Mouse (Mus musculus): ENCODE results near the gene Grpel1.

Gene Grpel1

DNA sequence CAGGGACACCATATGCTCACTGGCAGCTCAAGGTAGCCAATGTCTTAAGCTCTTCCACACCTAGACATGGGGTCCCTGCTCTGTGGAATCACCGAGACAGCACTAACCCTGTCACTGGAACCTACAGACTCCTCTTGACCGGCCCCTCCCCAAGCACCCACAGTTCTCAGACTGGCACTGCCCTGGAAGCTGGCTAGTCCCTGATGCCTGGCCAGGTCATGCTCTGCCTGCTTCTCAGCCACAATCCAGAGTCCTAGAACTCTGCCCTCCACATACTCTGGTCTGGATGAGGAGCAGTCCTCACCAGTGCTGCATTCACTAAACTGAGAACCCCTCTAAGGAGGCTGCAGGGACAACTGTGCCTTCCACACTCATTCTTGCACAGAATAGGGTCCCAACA, 46.2 kb downstream of the Grpel1 start:
- no peak for DNase-seq (ENCODE audit: low read depth, low spot score)

DNA sequence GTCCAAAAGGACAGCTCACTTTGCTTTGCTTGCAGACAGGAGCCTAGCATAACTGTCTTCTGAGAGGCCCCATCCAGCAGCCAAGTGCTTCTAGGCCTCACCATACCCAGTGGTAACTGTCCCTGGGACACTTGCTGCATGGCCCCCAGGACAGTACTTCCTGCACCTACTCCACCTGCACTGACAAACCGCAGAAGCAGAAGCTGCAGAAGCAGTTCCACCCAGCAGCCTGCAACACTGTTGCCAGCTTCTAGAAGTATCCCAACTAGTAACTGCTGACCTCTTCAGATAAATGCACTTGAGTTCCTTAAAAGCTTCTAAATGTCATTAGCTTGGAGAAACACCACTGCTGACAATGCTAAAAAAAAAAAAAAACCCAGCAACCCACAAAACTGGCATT, 50.3 kb downstream of the Grpel1 start:
- DNase-seq (ENCODE audit: low read depth, low spot score), result no peak

DNA sequence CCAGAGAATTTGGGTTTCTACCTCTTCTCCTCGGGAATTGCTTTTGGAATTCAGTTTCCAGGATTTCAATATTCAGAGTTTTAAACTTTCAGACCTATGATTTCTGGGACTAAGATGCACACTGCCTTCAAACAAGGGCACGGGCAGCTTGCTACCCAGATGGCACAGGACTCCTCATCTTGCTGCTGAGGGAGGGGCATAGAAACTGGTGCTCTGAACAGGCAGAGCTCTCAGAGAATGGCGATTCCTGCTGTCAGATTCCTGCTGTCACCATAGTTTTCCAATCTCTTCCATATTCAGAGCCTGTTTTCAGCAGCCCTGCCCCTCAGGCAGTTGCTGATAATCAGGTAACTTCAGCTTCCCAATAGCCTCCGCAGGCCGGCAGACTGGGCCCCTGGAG, 50.8 kb downstream of the Grpel1 start:
- DNase-seq (ENCODE audit: low read depth, low spot score), result no peak

DNA sequence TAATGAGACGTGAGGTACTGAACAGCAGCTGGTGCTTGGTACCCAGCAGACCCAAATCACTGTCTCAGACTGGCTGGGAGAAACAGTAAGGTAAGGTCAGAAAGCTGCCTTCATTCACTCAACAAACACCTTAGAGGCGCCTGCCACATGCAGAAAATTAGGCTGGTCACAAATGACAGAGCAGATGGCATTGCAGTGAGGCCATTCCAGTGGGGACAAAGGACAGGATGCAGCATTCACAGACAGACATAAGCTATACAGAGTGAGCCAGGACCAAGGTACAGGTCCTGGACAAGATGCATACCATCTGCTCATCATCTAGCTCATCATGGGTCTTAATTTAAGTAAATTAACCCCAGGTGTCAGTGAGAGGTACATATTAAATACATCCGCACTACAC, 52.8 kb downstream of the Grpel1 start:
- DNase-seq (ENCODE audit: low read depth, low spot score), result no peak

DNA sequence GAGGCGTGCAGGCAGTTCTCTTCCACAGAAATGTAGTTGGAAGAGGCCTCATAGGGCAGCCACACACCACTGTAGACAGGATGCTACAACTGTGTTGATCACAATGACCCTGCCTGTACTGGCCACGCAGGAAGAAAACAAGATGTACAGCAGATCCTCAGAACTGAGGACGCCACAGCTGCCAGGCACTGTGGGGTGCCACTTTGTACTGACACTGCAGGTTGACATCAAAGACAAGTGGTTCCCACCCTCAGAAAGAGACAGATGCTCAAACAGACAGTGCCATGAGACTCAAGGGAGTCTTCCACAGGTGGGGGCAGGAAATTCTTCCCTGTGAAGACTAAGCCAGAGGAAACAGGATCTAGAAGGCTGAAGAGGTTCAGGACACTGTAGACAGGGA, 55.0 kb downstream of the Grpel1 start:
- no peak for DNase-seq (ENCODE audit: low read depth, low spot score)

DNA sequence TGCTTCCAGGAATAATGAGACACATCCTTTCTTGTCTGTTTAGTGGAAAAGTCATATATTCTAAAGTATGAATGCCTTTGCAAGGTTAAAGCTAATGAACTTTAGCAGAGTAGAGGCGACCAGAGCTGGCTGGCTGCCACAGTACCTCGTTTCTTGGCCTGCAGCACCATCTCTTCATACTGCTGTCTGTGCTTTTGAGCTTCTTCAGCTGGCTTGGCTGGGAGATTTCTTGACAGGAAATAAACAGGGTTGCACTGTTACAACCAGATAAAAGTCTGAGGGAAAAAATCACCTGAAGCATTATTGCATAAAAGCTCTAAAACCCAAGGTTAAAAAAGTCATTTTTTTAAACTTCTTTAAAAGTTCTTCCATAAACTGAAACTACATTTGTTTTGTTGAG, 58.0 kb downstream of the Grpel1 start:
- DNase-seq (ENCODE audit: low read depth, low spot score), result no peak

GRCm38 (mm10) chr5:36523219-36523703, 58.5 kb downstream of the Grpel1 start:
- no peak for DNase-seq (ENCODE audit: low read depth, low spot score)
